Mouse (Mus musculus) testis, adult 2 months (tissue): ENCODE data around the gene Tnip1. TPM values are rescaled to one million over a fixed set of nuclear protein-coding genes. Genes with fewer than 3 reads are reported as not detected.
A peak's percentile ranks its signal among the peaks of the same experiment; 100 is the strongest.
"Not testable (repeated sequence)": the region's sequence is repeated elsewhere in the genome, so short reads cannot be mapped to it uniquely, and the experiment has no call there.

Experiments
- H3K27ac ChIP-seq: fragments of 200-500 bp; 2 replicates; pipeline ENCODE4 v1.5.1; 2012; ENCODE audit warnings: low read depth, low read length; ENCODE audit not compliant: control insufficient read depth, insufficient read depth
- H3K27me3 ChIP-seq: fragments of 200-500 bp; 2 replicates; pipeline ENCODE4 v1.6.1; 2012; ENCODE audit warnings: mild to moderate bottlenecking, low read length, moderate library complexity; ENCODE audit not compliant: control insufficient read depth, insufficient read depth
- H3K36me3 ChIP-seq: fragments of 200-500 bp; 2 replicates; pipeline ENCODE4 v1.6.1; 2012; ENCODE audit warnings: mild to moderate bottlenecking, low read length; ENCODE audit not compliant: control insufficient read depth, insufficient read depth
- H3K4me1 ChIP-seq: fragments of 200-500 bp; 2 replicates; pipeline ENCODE4 v1.6.1; 2012; ENCODE audit warnings: low read length; ENCODE audit not compliant: control insufficient read depth, insufficient read depth
- H3K4me3 ChIP-seq: fragments of 200-500 bp; 2 replicates; pipeline ENCODE4 v1.5.1; 2012; ENCODE audit warnings: low read depth, mild to moderate bottlenecking, low read length, moderate library complexity, mixed read lengths; ENCODE audit not compliant: control insufficient read depth
- CTCF ChIP-seq: fragments of 200-500 bp; IDR thresholded peaks from 2 replicates; pipeline ENCODE4 v1.5.1; 2012; ENCODE audit warnings: low read depth, mild to moderate bottlenecking, inconsistent platforms, low read length, moderate library complexity; ENCODE audit not compliant: control insufficient read depth, insufficient read depth, insufficient replicate concordance
- POLR2A ChIP-seq: fragments of 200-500 bp; IDR thresholded peaks from 2 replicates; pipeline ENCODE4 v1.6.1; 2012; ENCODE audit warnings: low read depth, mild to moderate bottlenecking, inconsistent platforms, low read length, moderate library complexity; ENCODE audit not compliant: control insufficient read depth
- polyA plus RNA-seq: library from polyadenylated mRNA; depleted of rRNA; stranded (reverse); fragments of >200 nt; gene quantifications from 2 replicates; pipeline ENCODE4 v1.2.3, GENCODE M21; 2012

Tnip1 gene
- polyA plus RNA-seq, 1 experiment: 5.4 TPM

DNA sequence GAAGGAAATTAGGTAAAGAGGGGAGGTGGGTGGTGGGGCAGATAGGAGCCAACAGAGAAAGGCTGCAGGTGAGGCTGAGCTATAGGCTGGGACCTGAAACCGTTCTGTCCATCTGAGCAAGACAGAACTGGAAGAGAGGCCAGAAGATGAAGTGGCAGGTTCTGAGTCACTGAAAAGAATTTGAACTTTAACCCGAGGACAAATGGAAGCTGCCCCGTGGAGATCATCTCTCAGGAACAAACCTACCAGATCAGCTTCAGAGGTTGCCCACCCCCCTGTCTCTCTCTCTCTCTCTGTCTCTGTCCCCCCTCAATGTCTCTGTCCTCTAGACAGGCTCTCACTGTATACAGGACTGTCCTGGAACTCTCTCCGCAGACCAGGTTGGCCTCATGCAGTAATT is 63.1 kb downstream of the Tnip1 start:
- no peaks in the 10 kb centered on the region for H3K27me3 ChIP-seq
- no peaks in the 10 kb centered on the region for H3K36me3 ChIP-seq
- H3K27ac ChIP-seq: no peak overlapping the region
- TF ChIP-seq CTCF: no peak
- no peak for TF ChIP-seq POLR2A
- no peak overlapping the region for H3K4me3 ChIP-seq
- H3K4me1 ChIP-seq: peaks cover 5% of the 10 kb centered on the region

- TF ChIP-seq CTCF (no peak), POLR2A (no peak)
- H3K4me3 ChIP-seq: no peak overlapping the region
These were observed 65.2 kb downstream of the Tnip1 start for GRCm38 (mm10) chr11:54897470-54897869.

DNA sequence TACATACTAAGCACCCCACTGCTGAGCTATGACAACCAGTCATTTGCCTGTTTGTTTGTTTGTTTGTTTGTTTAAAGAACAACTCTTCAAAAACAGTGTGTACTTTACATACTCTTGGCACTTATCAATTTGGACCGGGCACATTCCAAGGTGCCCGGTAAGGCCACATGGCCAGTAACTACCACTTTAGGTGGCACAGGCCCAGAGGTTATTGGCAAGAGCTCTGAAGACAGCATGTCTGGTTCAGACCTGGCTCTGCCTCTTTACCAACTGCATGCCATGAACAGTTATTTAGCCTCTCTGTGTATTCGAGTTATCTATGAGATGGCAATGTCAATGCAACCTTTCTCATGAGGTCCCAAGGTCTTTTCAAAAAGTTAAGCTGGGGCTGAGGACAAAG is 66.1 kb downstream of the Tnip1 start:
- H3K36me3 ChIP-seq, H3K27me3 ChIP-seq, H3K4me3 ChIP-seq, H3K27ac ChIP-seq, H3K4me1 ChIP-seq: not testable (repeated sequence)

More at GRCm38 (mm10) chr11:54897470-54897869, 65.2 kb downstream of the Tnip1 start:
- Histone ChIP-seq H3K36me3 (no peaks in the 10 kb centered on the region), H3K27me3 (no peaks in the 10 kb centered on the region), H3K27ac (no peak overlapping the region), H3K4me1 (no peaks in the 10 kb centered on the region; the same call in 1 of the 2 replicates)

GRCm38 (mm10) chr11:54894589-54894988 is 68.1 kb downstream of the Tnip1 start:
- Histone ChIP-seq H3K4me1 (peaks cover 6% of the 10 kb centered on the region), H3K27ac (no peak overlapping the region), H3K27me3 (no peaks in the 10 kb centered on the region), H3K4me3 (no peak overlapping the region), H3K36me3 (no peaks in the 10 kb centered on the region)
- TF ChIP-seq POLR2A: no peak
- no peak for TF ChIP-seq CTCF

- no peak for TF ChIP-seq CTCF
- TF ChIP-seq POLR2A: no peak
- Histone ChIP-seq H3K4me1 (peaks cover 6% of the 10 kb centered on the region; the same call in 1 of the 2 replicates), H3K36me3 (no peaks in the 10 kb centered on the region), H3K27me3 (no peaks in the 10 kb centered on the region), H3K27ac (no peak overlapping the region), H3K4me3 (no peak overlapping the region)
These were observed 70.6 kb downstream of the Tnip1 start for GRCm38 (mm10) chr11:54892091-54892490.

GRCm38 (mm10) chr11:54891341-54891740 is 71.4 kb downstream of the Tnip1 start:
- no peaks in the 10 kb centered on the region for H3K27me3 ChIP-seq
- H3K27ac ChIP-seq: no peak overlapping the region
- TF ChIP-seq CTCF (no peak), POLR2A (no peak)
- H3K4me1 ChIP-seq: peaks cover 6% of the 10 kb centered on the region; the same call in 1 of the 2 replicates
- H3K4me3 ChIP-seq: no peak overlapping the region
- H3K36me3 ChIP-seq: no peaks in the 10 kb centered on the region

- H3K36me3 ChIP-seq: no peaks in the 10 kb centered on the region
- peaks cover 9% of the 10 kb centered on the region for H3K4me1 ChIP-seq
- no peak overlapping the region for H3K27ac ChIP-seq
- H3K4me3 ChIP-seq: no peak overlapping the region
- no peaks in the 10 kb centered on the region for H3K27me3 ChIP-seq
- TF ChIP-seq CTCF (no peak), POLR2A (no peak)
These were observed 74.8 kb downstream of the Tnip1 start for GRCm38 (mm10) chr11:54887927-54888326.

DNA sequence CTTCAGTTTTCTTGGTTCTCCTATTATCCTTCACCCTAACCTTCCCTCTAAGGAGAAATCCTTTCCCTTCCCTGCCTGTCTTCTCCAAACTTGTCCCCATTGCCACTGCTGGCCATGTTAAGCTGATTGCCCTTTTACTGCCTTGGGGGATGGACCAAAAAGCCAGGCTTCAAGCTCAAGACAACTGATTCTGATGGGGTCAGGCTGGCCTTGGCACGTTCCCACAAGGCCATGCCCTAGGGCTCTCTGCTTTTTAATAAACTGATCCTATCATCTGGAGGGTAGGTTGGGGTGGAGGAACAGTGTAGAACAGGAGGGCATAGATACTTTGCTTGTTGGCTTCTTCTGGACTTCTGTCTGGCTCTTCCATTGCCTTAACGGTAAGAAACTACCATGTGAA is 77.3 kb downstream of the Tnip1 start:
- Histone ChIP-seq H3K36me3 (no peaks in the 10 kb centered on the region), H3K27me3 (no peaks in the 10 kb centered on the region), H3K4me1 (peaks cover 3% of the 10 kb centered on the region), H3K4me3 (peak overlapping the region; percentile 2; the same call in 1 of the 2 replicates), H3K27ac (peak overlapping the region; percentile 3; the same call in 1 of the 2 replicates)
- TF ChIP-seq POLR2A (no peak), CTCF (no peak)
